Mouse (Mus musculus): ENCODE measurements around the gene Mical3. TPM values are rescaled to one million over a fixed set of nuclear protein-coding genes. Genes with fewer than 3 reads are reported as not detected.

Gene Mical3
- 33.3 and 42.4 TPM in 2 replicates for polyA plus RNA-seq (2012; ENCODE audit: insufficient read depth, insufficient read length, missing spikeins)

DNA sequence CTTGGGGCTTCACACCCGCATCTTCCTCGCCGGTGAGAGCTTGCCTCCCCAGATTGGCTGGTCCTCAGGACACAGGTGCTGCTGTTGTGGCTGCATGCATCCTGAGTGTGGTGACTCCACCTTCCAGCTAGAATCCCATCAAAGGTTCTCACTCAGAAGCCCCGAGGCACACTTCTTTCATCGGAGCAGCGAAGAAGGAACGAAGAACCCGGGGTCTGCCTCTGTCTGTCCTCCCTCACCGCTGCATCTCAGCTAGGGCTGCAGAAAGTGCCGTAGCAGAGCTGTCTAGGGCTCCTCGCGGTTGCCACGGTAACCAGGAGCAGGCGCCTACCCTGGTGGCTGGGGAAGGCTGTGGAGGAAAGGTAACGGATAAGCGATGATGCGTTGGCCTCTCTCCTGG, at the start of gene Mical3:
Gene Mical3, minus strand, starts transcription at position 227 of the 400 bp plus-strand sequence.
- Histone ChIP-seq H3K4me3 (ENCODE audit: insufficient read depth, low read depth, low read length) (peak within 1 kb of the TSS; percentile 52), H3K4me1 (ENCODE audit: control insufficient read depth, insufficient read depth, insufficient read length, low read length) (no peaks in the 10 kb centered on the region), H3K27ac (replicated peaks; ENCODE audit: low read depth, low read length) (no peak within 1 kb of the TSS)

DNA sequence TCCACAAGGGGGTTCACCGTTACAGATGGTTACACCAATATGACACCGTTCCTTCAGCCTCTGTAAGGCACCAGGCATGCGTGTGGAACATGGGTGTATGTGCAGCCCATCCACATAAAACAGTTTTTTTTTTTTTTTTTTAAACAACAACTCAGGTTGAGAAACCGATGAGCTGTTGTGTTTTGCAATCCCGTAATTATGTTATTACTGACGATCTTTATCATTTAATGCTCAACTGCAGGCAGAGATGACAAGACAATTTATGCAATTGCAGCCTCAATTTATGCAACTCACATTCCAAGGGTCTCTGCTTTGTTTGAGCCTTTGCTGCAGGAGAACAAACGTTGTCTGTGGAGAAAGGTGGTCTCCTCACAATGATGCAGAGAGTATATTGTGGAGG, 49.0 kb upstream of the Mical3 start:
- H3K4me1 ChIP-seq (ENCODE audit: control insufficient read depth, insufficient read depth, insufficient read length, low read length) = no peaks in the 10 kb centered on the region
- H3K27ac ChIP-seq (replicated peaks; ENCODE audit: low read depth, low read length) = no peak overlapping the region

DNA sequence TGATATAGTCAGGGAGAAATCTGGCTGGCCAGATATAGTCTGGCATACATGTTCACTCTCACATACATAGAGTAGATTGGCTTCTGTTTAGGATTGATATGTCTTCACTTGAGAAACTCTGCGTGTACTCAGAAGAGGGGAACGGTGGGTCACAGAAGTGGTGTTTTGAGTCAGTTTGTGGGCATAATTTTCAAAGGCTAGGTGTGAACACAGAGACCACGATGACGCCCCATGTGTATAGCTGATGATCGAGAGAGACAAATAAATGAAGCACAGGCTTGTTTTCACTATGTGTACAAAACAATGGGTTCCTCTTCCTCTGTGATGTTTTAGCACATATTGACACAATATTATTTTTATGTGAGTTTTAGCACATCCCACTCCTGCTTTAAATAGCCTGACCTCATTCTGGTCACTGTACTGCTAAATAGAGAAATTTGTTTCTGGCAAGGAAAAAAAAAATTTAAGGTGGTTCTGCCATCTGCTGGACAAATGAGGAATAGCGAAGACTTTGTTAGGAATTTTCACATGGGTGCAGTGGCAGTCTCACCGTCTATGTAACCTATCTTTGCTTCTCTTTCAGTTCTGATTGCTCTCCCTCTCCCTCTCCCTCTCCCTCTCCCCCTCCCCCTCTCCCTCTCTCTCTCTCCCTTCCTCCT, 48.0 kb upstream of the Mical3 start:
- Histone ChIP-seq H3K27ac (replicated peaks; ENCODE audit: low read depth, low read length) (no peak overlapping the region), H3K4me1 (ENCODE audit: control insufficient read depth, insufficient read depth, insufficient read length, low read length) (no peaks in the 10 kb centered on the region), H3K4me3 (ENCODE audit: insufficient read depth, low read depth, low read length) (no peak overlapping the region)

More for the DNA sequence above, 49.0 kb upstream of the Mical3 start:
- no peak overlapping the region for H3K4me3 ChIP-seq (ENCODE audit: insufficient read depth, low read depth, low read length)

DNA sequence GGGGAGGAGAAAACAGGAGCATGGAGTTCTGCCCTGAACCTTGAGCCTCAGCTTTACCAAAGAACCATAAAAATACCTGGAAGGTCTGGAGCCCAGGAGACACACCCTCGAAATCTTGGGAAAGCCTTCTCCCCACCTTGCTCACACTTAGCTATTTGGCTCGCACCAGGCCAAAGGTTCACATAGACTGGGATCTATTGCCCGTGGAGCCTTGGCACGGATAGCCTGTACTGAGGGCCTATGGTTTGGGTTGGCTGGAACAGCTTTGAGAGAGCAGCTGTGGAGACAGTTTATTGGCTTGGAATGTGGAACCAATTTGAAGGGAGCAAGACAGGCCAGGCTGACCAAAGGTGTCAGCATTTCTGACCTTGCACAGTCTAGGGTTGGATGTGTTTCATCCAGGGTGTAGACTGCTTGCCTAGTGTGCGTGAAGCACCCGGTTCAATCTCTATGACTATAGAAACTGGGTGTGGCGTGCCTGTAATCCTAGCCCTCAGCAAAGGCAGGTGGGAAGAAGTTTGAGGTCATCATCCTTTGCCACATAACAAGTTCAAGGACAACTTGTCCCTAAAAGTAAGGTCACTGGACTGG, 46.4 kb upstream of the Mical3 start:
- Histone ChIP-seq H3K4me1 (ENCODE audit: control insufficient read depth, insufficient read depth, insufficient read length, low read length) (no peaks in the 10 kb centered on the region), H3K27ac (replicated peaks; ENCODE audit: low read depth, low read length) (no peak overlapping the region), H3K4me3 (ENCODE audit: insufficient read depth, low read depth, low read length) (no peak overlapping the region)

DNA sequence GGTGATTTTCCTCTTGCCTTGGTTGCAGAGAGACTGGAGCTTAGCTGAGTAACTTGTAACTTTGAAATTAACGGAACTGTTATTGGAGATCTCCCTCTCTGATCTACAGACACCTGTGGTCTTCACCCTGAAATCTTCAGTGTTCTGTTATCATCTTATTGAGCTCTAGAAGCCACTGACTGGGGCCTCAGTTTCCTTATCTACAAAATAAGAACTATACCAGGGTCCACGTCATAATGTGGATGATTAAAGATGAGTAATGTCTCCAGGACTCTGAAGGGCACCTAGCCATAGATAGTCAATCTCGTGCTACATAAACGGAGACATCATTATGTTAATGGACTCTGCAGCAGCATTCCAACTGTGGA, 45.9 kb upstream of the Mical3 start:
- Histone ChIP-seq H3K4me1 (ENCODE audit: control insufficient read depth, insufficient read depth, insufficient read length, low read length) (no peaks in the 10 kb centered on the region), H3K27ac (replicated peaks; ENCODE audit: low read depth, low read length) (no peak overlapping the region)

DNA sequence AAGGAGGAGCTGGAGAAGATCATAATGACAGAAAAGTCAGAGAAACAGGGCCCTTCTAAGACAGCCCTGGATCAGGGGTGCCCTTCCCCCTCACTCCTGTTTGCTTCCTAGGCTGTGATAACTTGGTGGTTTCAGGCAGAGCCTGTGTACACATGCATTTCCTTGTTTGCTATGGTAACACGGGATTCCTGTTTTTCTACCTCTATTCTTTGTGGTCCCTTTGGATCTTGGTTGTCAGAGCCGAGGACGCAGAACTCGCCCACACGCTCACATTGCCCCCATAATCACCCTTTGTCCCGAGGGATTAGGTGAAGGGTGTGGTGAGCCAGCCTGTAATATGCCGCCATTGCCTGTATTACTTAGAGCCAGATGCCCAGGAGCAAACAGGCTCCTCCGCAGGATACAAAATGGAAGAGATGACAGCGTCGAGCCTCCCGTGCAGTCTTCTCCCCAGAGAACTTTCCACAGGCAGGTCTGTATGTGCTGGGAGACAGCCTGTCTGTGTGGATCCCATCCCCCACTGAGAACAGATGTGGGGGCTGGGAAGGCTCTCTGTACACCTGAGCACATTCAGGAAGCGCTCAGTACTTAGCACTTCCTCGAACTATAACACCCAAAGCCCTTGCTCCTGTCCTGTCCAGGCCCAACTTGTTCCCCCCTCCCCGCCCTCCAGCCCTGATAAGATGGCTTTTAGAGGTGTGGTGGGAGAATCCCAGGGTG, 45.4 kb upstream of the Mical3 start:
- Histone ChIP-seq H3K27ac (replicated peaks; ENCODE audit: low read depth, low read length) (no peak overlapping the region), H3K4me1 (ENCODE audit: control insufficient read depth, insufficient read depth, insufficient read length, low read length) (no peaks in the 10 kb centered on the region), H3K4me3 (ENCODE audit: insufficient read depth, low read depth, low read length) (no peak overlapping the region)

More for the DNA sequence above, 45.9 kb upstream of the Mical3 start:
- H3K4me3 ChIP-seq (ENCODE audit: insufficient read depth, low read depth, low read length) = no peak overlapping the region

DNA sequence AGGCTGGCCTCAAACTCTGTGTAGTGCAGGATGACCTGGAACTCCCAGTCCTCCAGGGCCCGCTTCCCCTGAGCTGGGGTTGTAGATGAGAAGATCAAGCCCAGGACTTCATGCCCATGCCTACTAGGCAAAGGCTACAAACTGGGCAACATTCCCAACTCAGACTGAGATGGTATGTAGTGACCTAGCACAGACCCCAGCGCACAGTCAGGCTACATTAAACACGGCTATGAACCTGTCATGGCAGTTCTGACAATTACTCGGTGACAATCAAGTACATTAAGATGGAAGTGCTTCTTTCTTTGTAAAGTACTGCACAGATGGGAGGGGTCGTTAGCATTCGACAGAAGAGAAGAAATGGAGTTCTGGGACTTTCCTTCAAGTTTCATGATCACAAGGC, 44.0 kb upstream of the Mical3 start:
- Histone ChIP-seq H3K4me3 (ENCODE audit: insufficient read depth, low read depth, low read length) (no peak overlapping the region), H3K27ac (replicated peaks; ENCODE audit: low read depth, low read length) (no peak overlapping the region), H3K4me1 (ENCODE audit: control insufficient read depth, insufficient read depth, insufficient read length, low read length) (0 out of 2 replicates have a peak, but pooled peaks cover 3% of the 10 kb centered on the region)

DNA sequence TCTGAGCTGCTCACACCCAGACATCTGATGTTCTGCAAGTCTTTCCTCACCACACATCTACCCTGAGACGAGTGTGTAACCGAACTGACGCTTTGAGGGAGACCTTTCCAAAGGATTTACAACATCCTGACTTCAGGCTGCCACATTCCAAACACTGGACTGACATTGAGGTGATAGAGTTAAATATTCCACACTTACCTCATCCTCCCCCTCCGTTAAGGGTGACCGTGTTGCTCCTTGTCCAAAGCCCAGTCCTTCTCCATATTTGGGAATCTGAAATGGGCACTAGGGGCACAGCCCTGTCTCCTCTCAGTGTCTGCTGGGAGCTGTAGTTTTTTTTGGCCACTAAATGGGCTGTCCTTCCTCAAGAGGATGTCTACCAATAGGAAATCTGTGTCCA, 42.7 kb upstream of the Mical3 start:
- H3K27ac ChIP-seq (replicated peaks; ENCODE audit: low read depth, low read length) = no peak overlapping the region
- H3K4me3 ChIP-seq (ENCODE audit: insufficient read depth, low read depth, low read length) = no peak overlapping the region
- H3K4me1 ChIP-seq (ENCODE audit: control insufficient read depth, insufficient read depth, insufficient read length, low read length) = 0 out of 2 replicates have a peak, but pooled peaks cover 3% of the 10 kb centered on the region

DNA sequence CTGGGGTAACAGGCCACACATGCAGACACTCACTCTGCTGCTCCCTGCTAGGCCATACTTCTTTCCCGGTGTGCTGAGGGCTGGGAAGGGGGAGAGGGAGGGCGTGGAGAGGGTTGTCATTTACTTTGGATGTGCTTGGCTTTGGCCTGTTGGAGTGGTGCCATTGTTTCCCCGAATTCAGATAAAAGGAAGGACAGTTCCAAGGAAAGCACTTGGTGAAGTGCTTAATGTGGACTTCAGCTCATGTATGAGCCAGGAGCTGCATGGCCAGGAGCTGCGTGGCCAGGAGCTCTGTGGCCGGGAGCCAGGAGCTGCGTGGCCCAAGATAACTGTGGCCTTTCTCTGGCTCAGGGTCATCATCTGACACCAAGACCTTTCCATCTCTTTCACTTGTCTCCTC, 40.3 kb upstream of the Mical3 start:
- no peak overlapping the region for H3K4me3 ChIP-seq (ENCODE audit: insufficient read depth, low read depth, low read length)
- 0 out of 2 replicates have a peak, but pooled peaks cover 3% of the 10 kb centered on the region for H3K4me1 ChIP-seq (ENCODE audit: control insufficient read depth, insufficient read depth, insufficient read length, low read length)
- H3K27ac ChIP-seq (replicated peaks; ENCODE audit: low read depth, low read length) = no peak overlapping the region

DNA sequence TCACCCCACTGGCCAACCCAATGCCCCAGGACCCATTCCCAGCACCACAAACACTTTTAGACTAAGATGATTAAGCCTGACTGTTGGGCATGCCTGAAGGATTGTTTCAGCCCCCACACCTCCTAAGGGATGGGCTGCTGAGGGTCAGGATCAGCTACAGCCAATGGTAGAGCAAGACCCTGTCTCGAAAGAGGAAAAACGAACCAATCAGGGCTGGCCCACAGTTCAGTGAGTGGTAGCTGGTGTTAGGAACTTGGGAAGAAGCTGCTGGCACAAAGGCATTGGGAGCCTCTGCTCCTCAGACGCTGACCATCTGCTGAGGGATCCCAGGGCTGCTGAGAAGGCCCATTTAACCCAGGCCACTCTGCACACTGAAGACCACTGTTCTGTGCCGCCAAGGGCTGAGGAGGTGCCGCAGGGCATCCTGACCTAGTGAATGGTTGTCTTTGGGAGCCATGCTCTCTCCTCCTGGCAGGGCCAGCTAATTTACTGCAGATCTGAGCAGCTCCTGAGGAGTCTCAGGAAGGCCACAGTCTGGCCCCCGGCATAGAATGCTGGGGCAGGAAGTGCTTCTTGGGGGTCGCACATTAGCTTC, 36.7 kb upstream of the Mical3 start:
- H3K4me1 ChIP-seq (ENCODE audit: control insufficient read depth, insufficient read depth, insufficient read length, low read length) = 0 out of 2 replicates have a peak, but pooled peaks cover 3% of the 10 kb centered on the region
- no peak overlapping the region for H3K4me3 ChIP-seq (ENCODE audit: insufficient read depth, low read depth, low read length)
- no peak overlapping the region for H3K27ac ChIP-seq (replicated peaks; ENCODE audit: low read depth, low read length)

DNA sequence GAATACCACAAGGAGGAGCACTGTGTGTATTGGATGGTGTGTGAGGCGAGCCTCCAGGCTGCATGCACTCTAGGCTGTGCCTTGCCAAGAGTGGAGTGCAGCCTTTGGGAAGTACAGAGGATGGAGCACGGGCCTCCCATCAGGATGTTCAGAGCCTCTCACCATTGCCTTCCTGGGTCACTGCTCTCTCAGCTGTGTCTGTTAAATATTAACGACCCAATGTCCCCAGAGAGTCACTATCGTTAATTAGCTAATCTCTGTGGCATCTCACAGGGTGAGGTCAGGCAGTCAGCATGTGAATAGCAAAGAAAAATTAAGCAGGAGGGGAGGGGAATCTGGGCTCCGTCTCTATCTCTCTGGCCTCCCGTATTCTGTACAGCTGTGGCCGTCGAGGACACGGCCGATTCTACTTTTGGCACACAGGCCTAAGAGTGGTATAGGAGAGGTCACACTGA, 35.3 kb upstream of the Mical3 start:
- H3K4me1 ChIP-seq (ENCODE audit: control insufficient read depth, insufficient read depth, insufficient read length, low read length) = 0 out of 2 replicates have a peak, but pooled peaks cover 3% of the 10 kb centered on the region
- no peak overlapping the region for H3K4me3 ChIP-seq (ENCODE audit: insufficient read depth, low read depth, low read length)
- H3K27ac ChIP-seq (replicated peaks; ENCODE audit: low read depth, low read length) = no peak overlapping the region

DNA sequence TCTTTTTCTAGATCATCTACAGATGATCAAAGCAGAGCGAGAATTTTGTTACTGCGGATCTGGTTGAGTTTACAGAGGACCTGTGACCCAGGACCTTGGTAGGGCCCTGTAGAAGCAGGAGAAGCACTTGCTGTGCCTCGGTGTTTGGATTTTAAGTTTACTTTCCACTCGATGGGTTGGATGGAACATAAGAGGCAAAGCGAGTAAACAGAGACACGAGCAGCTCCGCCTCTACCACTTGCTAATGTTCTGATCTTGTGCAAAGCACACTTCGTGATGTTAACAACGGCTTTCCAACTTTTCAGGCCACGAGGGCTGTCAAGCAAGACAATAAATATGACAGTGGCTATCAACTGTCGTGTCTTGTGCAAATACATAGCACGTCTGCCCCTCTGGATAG, 31.8 kb upstream of the Mical3 start:
- Histone ChIP-seq H3K4me3 (ENCODE audit: insufficient read depth, low read depth, low read length) (no peak overlapping the region), H3K27ac (replicated peaks; ENCODE audit: low read depth, low read length) (no peak overlapping the region), H3K4me1 (ENCODE audit: control insufficient read depth, insufficient read depth, insufficient read length, low read length) (no peaks in the 10 kb centered on the region)

DNA sequence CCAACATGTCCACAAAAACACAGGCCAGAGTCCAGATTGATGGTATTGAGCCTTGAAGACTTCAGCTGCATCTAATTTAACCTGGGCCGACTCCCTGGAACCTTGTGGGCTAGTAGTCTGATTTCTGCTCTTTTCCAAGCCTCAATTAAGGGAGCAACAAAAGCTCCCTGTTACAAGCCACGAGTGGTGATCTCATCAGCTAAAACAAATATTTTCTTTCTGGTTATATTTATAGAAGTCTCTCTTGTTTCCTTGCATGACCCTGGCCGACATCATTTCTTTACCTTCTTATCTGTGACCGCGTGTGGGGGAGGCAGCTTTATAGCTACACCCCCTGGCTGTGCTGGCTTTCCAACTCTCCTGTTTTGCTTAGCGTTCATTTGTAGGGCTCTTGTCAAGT, 29.3 kb upstream of the Mical3 start:
- peaks cover 7% of the 10 kb centered on the region for H3K4me1 ChIP-seq (ENCODE audit: control insufficient read depth, insufficient read depth, insufficient read length, low read length)
- H3K4me3 ChIP-seq (ENCODE audit: insufficient read depth, low read depth, low read length) = no peak overlapping the region
- H3K27ac ChIP-seq (replicated peaks; ENCODE audit: low read depth, low read length) = no peak overlapping the region

DNA sequence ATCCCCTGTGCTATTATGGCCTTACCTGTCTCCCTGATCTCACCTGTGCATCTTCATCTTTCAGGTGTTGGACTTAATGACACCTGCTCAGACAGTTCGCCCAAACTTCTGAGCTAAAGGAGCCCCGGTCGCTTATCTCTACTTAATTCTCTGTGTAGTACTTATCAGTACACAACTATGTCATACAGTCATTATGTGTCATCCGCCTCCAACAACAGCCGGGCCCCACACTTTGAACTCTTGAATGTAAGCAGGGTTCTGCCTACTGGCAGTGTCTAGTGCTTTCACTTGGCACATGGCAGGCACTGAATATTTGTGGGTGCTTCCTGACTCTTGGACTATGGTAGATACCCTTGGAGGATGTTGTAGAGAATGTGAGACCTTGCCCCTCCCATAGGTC, 28.8 kb upstream of the Mical3 start:
- Histone ChIP-seq H3K4me1 (ENCODE audit: control insufficient read depth, insufficient read depth, insufficient read length, low read length) (peaks cover 7% of the 10 kb centered on the region), H3K27ac (replicated peaks; ENCODE audit: low read depth, low read length) (no peak overlapping the region), H3K4me3 (ENCODE audit: insufficient read depth, low read depth, low read length) (no peak overlapping the region)

DNA sequence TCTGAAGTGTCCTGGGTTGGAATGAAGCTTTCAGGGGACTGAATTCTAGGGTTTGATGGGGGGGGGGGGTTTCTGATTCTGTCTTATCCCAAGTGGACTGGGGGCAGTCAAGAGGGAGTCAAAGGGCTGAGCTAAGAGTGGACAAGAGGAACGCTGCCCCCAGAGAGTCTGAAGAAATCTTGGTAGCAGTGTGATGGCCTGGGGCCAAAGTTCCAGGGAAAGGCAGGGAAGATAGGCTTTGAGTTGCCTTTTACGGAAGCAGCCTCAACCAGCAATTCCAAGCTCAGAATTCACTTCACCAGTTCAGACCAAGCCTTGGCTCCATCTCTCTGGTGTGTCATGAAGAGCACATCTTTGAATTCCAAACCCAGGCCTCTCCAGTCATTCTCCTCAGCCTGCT, 25.2 kb upstream of the Mical3 start:
- H3K4me3 ChIP-seq (ENCODE audit: insufficient read depth, low read depth, low read length) = no peak overlapping the region
- peak overlapping the region; percentile 40; the same call in 1 of the 2 replicates for H3K27ac ChIP-seq (replicated peaks; ENCODE audit: low read depth, low read length)

More for the DNA sequence above, 25.2 kb upstream of the Mical3 start:
- peaks cover 10% of the 10 kb centered on the region for H3K4me1 ChIP-seq (ENCODE audit: control insufficient read depth, insufficient read depth, insufficient read length, low read length)
